Mouse (Mus musculus) thymus, postnatal 10 days (tissue): ENCODE results near the gene Zcchc8.

Experiments used
- DNase-seq, 2 experiments: peaks; one replicate each; pipeline ENCODE4 v3.0.0; 2021; ENCODE audit warnings: low spot score in 2 of 2

The Zcchc8 gene

GRCm38 (mm10) chr5:123683377-123684220, 37.3 kb downstream of the Zcchc8 start:
- peak; percentile 36 to 41 for DNase-seq

GRCm38 (mm10) chr5:123683043-123683376, 37.9 kb downstream of the Zcchc8 start:
- DNase-seq = no peak

- no peak for DNase-seq
These were observed 38.5 kb downstream of the Zcchc8 start for GRCm38 (mm10) chr5:123682372-123682771.

GRCm38 (mm10) chr5:123679546-123680263, 41.2 kb downstream of the Zcchc8 start:
- no peak for DNase-seq

GRCm38 (mm10) chr5:123679106-123679505, 41.8 kb downstream of the Zcchc8 start:
- DNase-seq = no peak

GRCm38 (mm10) chr5:123675717-123676116, 45.2 kb downstream of the Zcchc8 start:
- no peak for DNase-seq

- DNase-seq = no peak
These were observed 45.7 kb downstream of the Zcchc8 start for GRCm38 (mm10) chr5:123675221-123675620.

- DNase-seq = no peak
These were observed 49.5 kb downstream of the Zcchc8 start for GRCm38 (mm10) chr5:123671473-123671820.

- no peak for DNase-seq
These were observed 50.0 kb downstream of the Zcchc8 start for GRCm38 (mm10) chr5:123670800-123671472.

- no peak for DNase-seq
These were observed 50.7 kb downstream of the Zcchc8 start for GRCm38 (mm10) chr5:123669991-123670799.

GRCm38 (mm10) chr5:123667915-123668314, 53.0 kb downstream of the Zcchc8 start:
- DNase-seq = no peak

- no peak for DNase-seq
These were observed 54.9 kb downstream of the Zcchc8 start for GRCm38 (mm10) chr5:123665956-123666355.

- DNase-seq = no peak
These were observed 56.6 kb downstream of the Zcchc8 start for GRCm38 (mm10) chr5:123664329-123664728.

GRCm38 (mm10) chr5:123662059-123662458, 58.8 kb downstream of the Zcchc8 start:
- no peak for DNase-seq

- DNase-seq = no peak
These were observed 59.3 kb downstream of the Zcchc8 start for GRCm38 (mm10) chr5:123661602-123662001.

GRCm38 (mm10) chr5:123657651-123658050, 63.2 kb downstream of the Zcchc8 start:
- DNase-seq = no peak

GRCm38 (mm10) chr5:123654937-123655336, 66.0 kb downstream of the Zcchc8 start:
- DNase-seq = no peak

GRCm38 (mm10) chr5:123653287-123653801, 67.6 kb downstream of the Zcchc8 start:
- DNase-seq = no peak

GRCm38 (mm10) chr5:123650825-123651224, 70.1 kb downstream of the Zcchc8 start:
- DNase-seq = no peak
